Comparison of ENCODE assay signal across 9 mouse cellular contexts in the genomic region with DNA sequence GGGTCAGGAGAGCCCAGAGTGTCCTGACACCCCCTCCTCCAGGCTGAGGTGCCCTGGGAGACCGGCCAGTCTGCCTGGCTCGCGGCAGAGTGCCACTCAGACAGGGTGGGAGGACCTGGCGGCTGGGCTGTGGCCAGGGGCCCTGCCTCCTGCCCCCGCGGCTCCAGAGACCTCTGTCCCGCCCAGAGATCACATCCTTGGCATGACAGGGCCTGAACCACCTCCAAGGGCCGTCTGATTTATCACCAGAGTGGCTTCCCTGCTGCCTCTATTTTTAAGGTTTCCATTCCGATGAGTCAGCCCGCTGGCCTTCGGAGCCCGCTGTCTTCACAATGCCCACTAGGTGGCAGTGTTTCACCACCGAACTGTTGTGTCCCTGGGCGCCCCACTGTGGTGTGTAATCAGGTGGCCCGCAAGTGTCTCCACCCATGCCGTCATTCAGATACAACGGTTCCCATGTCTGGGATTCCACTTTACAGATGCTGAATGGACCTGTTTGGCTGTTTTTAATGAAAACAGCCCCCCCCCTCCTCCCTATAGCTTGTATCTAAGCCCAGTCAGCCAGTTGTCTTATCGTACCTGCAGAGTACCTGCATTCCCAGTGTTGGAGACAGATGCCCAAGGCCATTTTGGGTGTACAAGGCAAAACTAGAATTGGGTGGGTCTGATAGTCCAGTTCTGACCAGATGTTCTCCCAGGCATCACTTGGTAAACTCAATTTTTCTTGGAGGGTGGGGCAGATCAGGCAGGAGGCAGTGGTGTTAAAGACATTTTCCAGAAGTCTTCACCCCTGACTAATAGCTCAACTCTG. TPM values are rescaled to one million over a fixed set of nuclear protein-coding genes. Genes with fewer than 3 reads are reported as not detected.
DNase-seq lines count a peak whose midpoint lies in the region; ATAC-seq lines count a peak whose summit lies in the region.
"Had no signal": no experiment of that assay in that cellular context is flagged by ENCODE, and none has a peak within 500 bp of the region (broad histone marks: within the 10 kb centered on the region; RNA-seq: fewer than 3 reads in every experiment).

No protein-coding gene starts in this region.

- H3K36me3 ChIP-seq in heart, embryonic 12.5 days, result no peaks in the 10 kb centered on the region
- no peaks in the 10 kb centered on the region for H3K36me3 ChIP-seq in kidney, embryonic 16.5 days (ENCODE audit: insufficient read depth, low read length)
- H3K36me3 ChIP-seq in splenic B cell, adult 2 months (ENCODE audit: control insufficient read depth, insufficient read depth, low read length, poor library complexity, severe bottlenecking), result no peaks in the 10 kb centered on the region; the same call in 1 of the 2 replicates

- DNase-seq in CD4-positive helper T cell, adult 2 months (ENCODE audit: low read depth, low spot score), result peak; percentile 83
- peak; percentile 91 for DNase-seq in brain, adult 2 months (ENCODE audit: low read depth, low spot score)
- DNase-seq in liver, result peak; percentile 80
- peak; percentile 83 for DNase-seq in splenic B cell, adult 2 months (ENCODE audit: low read depth, low spot score)

- no peaks in the 10 kb centered on the region for H3K9me3 ChIP-seq in heart, embryonic 12.5 days (replicated peaks)
- H3K9me3 ChIP-seq in kidney, embryonic 16.5 days (ENCODE audit: low read length), result no peaks in the 10 kb centered on the region

- peaks cover 29% of the 10 kb centered on the region for H3K4me1 ChIP-seq in heart, embryonic 12.5 days (replicated peaks)
- peaks cover 13% of the 10 kb centered on the region for H3K4me1 ChIP-seq in kidney, embryonic 16.5 days (ENCODE audit: insufficient read depth, low read length)

- no peak overlapping the region for H3K27ac ChIP-seq in heart, embryonic 12.5 days (ENCODE audit: poor library complexity, severe bottlenecking)
- H3K27ac ChIP-seq in kidney, embryonic 16.5 days (ENCODE audit: low read length), result no peak overlapping the region

- H3K4me3 ChIP-seq in heart, embryonic 12.5 days, result peak overlapping the region; percentile 28
- no peak overlapping the region for H3K4me3 ChIP-seq in kidney, embryonic 16.5 days (ENCODE audit: low read length)
- H3K4me3 ChIP-seq: erythroblast, embryonic 14.5 days had no signal

- WGBS in heart, embryonic 12.5 days, result 3% methylated on average over 18 of the region's 18 CpGs
- WGBS in kidney, embryonic 16.5 days, result 2% methylated on average over 18 of the region's 18 CpGs

- ATAC-seq in erythroblast, adult 5-6 weeks (replicated peaks; ENCODE audit: low FRiP score, poor library complexity, severe bottlenecking), result peak; percentile 75
- peak; percentile 41 for ATAC-seq in heart, embryonic 12.5 days (ENCODE audit: insufficient number of reproducible peaks, low FRiP score)
- ATAC-seq in kidney, embryonic 16.5 days (ENCODE audit: low FRiP score, low TSS enrichment), result peak; percentile 73
- ATAC-seq in monocyte, adult 5-6 weeks (replicated peaks; ENCODE audit: insufficient number of reproducible peaks, low FRiP score, low TSS enrichment, poor library complexity, severe bottlenecking), result peak; percentile 86

- H3K4me2 ChIP-seq in heart, embryonic 12.5 days, result peak overlapping the region; percentile 63
- peak overlapping the region; percentile 30 for H3K4me2 ChIP-seq in kidney, embryonic 16.5 days (replicated peaks; ENCODE audit: low read depth, low read length)

- peaks cover 47% of the 10 kb centered on the region for H3K27me3 ChIP-seq in heart, embryonic 12.5 days (replicated peaks)
- H3K27me3 ChIP-seq in kidney, embryonic 16.5 days (ENCODE audit: insufficient read depth, low read length), result peaks cover 24% of the 10 kb centered on the region
- H3K27me3 ChIP-seq in splenic B cell, adult 2 months (ENCODE audit: control insufficient read depth, insufficient read depth, low read length, poor library complexity, severe bottlenecking), result no peaks in the 10 kb centered on the region; the same call in 1 of the 2 replicates

- H3K9ac ChIP-seq in heart, embryonic 12.5 days, result peak overlapping the region; percentile 52
- no peak overlapping the region for H3K9ac ChIP-seq in kidney, embryonic 16.5 days (replicated peaks; ENCODE audit: low read length)

RNA-seq across cellular contexts. Expression of a gene that starts 3.4 kb away (rescaled TPM):
- total RNA-seq in erythroblast, adult 5-6 weeks (2015; ENCODE audit: low replicate concordance), result not detected in 2 replicates
- total RNA-seq in erythroblast, adult 5-6 weeks (2017; ENCODE audit: low replicate concordance), result not detected in 2 replicates
- polyA plus RNA-seq in heart, embryonic 12.5 days (2016; fragmentation: Nextera tagmentation; extraction: Ambion mirVana), result 0.05 and 0.12 TPM in 2 replicates
- polyA plus RNA-seq in kidney, embryonic 16.5 days (2015; fragmentation: Nextera tagmentation; extraction: Ambion mirVana), result 0.32 and 0.42 TPM in 2 replicates
- not detected in 3 replicates for total RNA-seq in monocyte, adult 5-6 weeks (2017)
- polyA plus RNA-seq: erythroblast, embryonic 14.5 days had no signal

RNA-seq across cellular contexts. Expression of a gene that starts 18.5 kb away (rescaled TPM):
- total RNA-seq in erythroblast, adult 5-6 weeks (2015; ENCODE audit: low replicate concordance), result not detected in 2 replicates
- not detected in 2 replicates for total RNA-seq in erythroblast, adult 5-6 weeks (2017; ENCODE audit: low replicate concordance)
- 0.86 and 1.1 TPM in 2 replicates for polyA plus RNA-seq in heart, embryonic 12.5 days (2016; fragmentation: Nextera tagmentation; extraction: Ambion mirVana)
- 7.5 and 8.3 TPM in 2 replicates for polyA plus RNA-seq in kidney, embryonic 16.5 days (2015; fragmentation: Nextera tagmentation; extraction: Ambion mirVana)
- total RNA-seq in monocyte, adult 5-6 weeks (2017), result not detected in 3 replicates
- polyA plus RNA-seq: erythroblast, embryonic 14.5 days had no signal

RNA-seq across cellular contexts. Expression of a gene that starts 37.0 kb away (rescaled TPM):
- not detected in 2 replicates for total RNA-seq in erythroblast, adult 5-6 weeks (2015; ENCODE audit: low replicate concordance)
- 0.17 TPM in 1 of 2 replicates, not detected in the other for total RNA-seq in erythroblast, adult 5-6 weeks (2017; ENCODE audit: low replicate concordance)
- polyA plus RNA-seq in heart, embryonic 12.5 days (2016; fragmentation: Nextera tagmentation; extraction: Ambion mirVana), result 0.10 TPM in 1 of 2 replicates, not detected in the other
- 3.1 TPM in 2 replicates for polyA plus RNA-seq in kidney, embryonic 16.5 days (2015; fragmentation: Nextera tagmentation; extraction: Ambion mirVana)
- not detected in 3 replicates for total RNA-seq in monocyte, adult 5-6 weeks (2017)
- polyA plus RNA-seq: erythroblast, embryonic 14.5 days had no signal

RNA-seq across cellular contexts. Expression of a gene that starts 47.8 kb away (rescaled TPM):
- total RNA-seq in erythroblast, adult 5-6 weeks (2015; ENCODE audit: low replicate concordance), result 0.38 TPM in 1 of 2 replicates, not detected in the other
- not detected in 2 replicates for total RNA-seq in erythroblast, adult 5-6 weeks (2017; ENCODE audit: low replicate concordance)
- polyA plus RNA-seq in heart, embryonic 12.5 days (2016; fragmentation: Nextera tagmentation; extraction: Ambion mirVana), result 0.24 and 0.38 TPM in 2 replicates
- polyA plus RNA-seq in kidney, embryonic 16.5 days (2015; fragmentation: Nextera tagmentation; extraction: Ambion mirVana), result 1.2 and 1.3 TPM in 2 replicates
- not detected in 3 replicates for total RNA-seq in monocyte, adult 5-6 weeks (2017)
- polyA plus RNA-seq: erythroblast, embryonic 14.5 days had no signal
